Mouse (Mus musculus): ENCODE data around the gene 4930578C19Rik. TPM values are rescaled to one million over a fixed set of nuclear protein-coding genes. Genes with fewer than 3 reads are reported as not detected.
"Not testable (repeated sequence)": the region's sequence is repeated elsewhere in the genome, so short reads cannot be mapped to it uniquely, and the experiment has no call there.

Gene 4930578C19Rik
- polyA plus RNA-seq, 1 experiment from 2014 or later: 0.15 TPM

- DNase-seq (ENCODE audit: low spot score): no peak
- no peak overlapping the region for H3K27ac ChIP-seq
- no peaks in the 10 kb centered on the region for H3K27me3 ChIP-seq (ENCODE audit: insufficient read depth, poor library complexity, severe bottlenecking)
- no peaks in the 10 kb centered on the region for H3K36me3 ChIP-seq
- no peaks in the 10 kb centered on the region for H3K9me3 ChIP-seq
- 91% methylated on average over 2 of the region's 2 CpGs for WGBS
- H3K4me1 ChIP-seq: no peaks in the 10 kb centered on the region
- H3K4me3 ChIP-seq: no peak overlapping the region
Measured at GRCm38 (mm10) chrX:18396700-18397099, 64.5 kb downstream of the 4930578C19Rik start.

DNA sequence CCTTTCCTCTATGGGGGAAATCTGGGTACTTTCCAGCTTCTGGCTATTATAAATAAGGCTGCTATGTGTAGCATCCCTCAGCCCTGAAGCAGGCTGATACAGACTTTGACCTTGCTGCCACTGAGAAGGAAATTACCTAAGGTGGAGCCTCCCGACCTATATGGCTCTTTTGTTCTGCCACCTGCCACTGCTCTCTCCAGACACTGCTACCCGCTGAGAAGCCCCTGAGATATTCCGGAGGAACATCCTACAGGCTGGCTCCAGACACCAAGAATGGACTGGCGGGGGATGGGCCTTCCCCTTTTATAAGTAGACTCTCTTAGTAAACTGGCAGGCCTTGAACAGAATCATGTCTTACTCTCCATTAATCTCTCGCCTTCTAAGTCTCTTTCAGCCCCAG is 77.0 kb downstream of the 4930578C19Rik start:
- H3K9me3 ChIP-seq; H3K36me3 ChIP-seq; H3K27me3 ChIP-seq (ENCODE audit: insufficient read depth, poor library complexity, severe bottlenecking); H3K4me1 ChIP-seq; H3K27ac ChIP-seq; DNase-seq (ENCODE audit: low spot score); H3K4me3 ChIP-seq: not testable (repeated sequence)
- WGBS: 65% methylated on average over 5 of the region's 5 CpGs

Data from heart, embryonic 10.5 days (tissue).